Mouse (Mus musculus) layer of hippocampus, postnatal 10 days (tissue): ENCODE data around the gene Tulp1. TPM values are rescaled to one million over a fixed set of nuclear protein-coding genes. Genes with fewer than 3 reads are reported as not detected.

Experiments used
- DNase-seq, 2 experiments: peaks; one replicate each; pipeline ENCODE4 v3.0.0; 2021; ENCODE audit warnings: low spot score in 2 of 2
- total RNA-seq, 2 experiments: library from RNA; stranded (reverse); gene quantifications; 2 replicates each; pipeline ENCODE4 v1.2.3; 2021

Tulp1 gene
- total RNA-seq, 2 experiments from 2014 or later = 0.41 TPM; not detected in 1

DNA sequence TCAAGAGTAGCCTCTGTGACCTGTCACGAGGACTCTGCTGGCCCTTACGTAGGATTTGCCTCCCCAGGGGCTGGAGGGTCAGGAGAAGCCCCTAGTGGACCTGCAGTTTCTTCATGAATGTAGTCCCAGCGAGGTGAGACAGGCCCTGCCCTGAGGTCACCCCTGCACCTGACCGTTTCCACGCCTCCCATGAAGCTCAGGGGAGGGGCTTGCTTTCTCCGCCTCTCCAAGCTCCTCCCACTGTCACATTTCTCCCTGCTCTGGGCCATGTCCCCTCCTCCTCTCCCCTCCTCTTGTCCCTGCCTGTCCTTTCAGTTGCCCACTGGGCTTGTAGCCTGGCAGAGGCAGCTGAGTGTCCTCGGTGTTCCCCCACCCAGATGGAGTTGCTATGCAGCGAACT is 47.9 kb downstream of the Tulp1 start:
- no peak for DNase-seq

DNA sequence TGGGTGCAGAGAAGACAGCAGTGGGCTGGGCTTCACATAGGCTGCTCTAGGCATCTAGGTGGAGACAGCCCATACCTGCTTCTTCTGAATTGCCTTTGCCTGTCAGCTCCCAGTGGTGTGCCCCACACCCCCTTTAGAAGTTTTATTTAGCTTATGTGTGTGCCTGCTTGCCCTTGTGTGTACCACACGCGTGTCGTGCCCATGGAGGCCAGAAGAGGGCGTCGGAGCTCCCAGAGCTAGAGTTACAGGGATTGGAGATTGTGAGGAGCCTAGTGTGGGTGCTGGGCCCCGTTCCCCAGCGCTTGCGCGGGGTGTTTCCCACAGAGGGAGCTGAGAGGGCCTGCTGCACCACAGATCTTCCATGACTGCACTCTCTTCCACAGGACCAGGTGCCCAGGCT is 48.5 kb downstream of the Tulp1 start:
- no peak for DNase-seq

DNA sequence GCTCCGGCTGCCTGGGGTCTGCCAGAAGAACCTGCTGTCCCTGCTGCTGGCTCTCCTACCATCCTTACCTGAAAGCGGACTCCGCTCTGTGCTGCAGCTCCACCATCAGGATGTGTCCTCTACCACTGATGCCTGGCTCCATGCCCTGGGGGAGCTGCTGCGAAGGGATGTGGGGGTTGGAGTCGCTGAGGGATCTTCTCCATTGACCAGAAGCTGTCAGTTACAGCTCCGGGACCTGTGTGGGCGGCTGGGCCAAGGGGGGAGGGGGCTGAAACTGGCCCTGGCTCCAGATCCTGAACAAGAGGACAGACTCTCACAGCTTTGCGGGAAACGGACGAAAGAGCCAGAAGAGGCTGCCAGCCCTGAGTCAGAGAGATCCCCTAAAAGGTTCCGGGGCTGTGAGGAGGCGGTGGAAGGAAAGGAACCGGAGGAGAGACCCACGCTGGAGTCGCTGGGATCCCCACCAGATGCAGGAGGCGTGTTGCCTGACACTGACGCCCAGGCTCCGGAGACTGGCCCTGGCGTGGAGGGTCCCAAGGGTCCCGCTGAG is 49.3 kb downstream of the Tulp1 start:
- no peak for DNase-seq

DNA sequence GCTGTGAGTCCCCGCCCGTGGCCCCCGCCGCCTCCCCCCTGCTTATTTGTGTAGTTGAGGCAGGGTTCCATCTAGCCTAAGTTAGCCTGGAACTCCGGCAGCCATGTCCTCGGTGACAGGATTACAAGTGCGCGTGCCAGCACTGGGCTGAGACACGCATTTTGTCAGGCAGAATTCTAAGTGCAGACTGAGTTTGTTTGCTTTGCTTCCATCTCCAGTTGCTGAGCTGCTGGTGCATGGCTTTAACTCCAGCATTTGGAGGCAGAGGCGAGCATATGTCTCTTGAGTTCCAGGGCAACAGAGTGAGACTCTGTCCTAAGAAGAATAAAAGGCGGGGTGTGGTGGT is 51.2 kb downstream of the Tulp1 start:
- DNase-seq = no peak

DNA sequence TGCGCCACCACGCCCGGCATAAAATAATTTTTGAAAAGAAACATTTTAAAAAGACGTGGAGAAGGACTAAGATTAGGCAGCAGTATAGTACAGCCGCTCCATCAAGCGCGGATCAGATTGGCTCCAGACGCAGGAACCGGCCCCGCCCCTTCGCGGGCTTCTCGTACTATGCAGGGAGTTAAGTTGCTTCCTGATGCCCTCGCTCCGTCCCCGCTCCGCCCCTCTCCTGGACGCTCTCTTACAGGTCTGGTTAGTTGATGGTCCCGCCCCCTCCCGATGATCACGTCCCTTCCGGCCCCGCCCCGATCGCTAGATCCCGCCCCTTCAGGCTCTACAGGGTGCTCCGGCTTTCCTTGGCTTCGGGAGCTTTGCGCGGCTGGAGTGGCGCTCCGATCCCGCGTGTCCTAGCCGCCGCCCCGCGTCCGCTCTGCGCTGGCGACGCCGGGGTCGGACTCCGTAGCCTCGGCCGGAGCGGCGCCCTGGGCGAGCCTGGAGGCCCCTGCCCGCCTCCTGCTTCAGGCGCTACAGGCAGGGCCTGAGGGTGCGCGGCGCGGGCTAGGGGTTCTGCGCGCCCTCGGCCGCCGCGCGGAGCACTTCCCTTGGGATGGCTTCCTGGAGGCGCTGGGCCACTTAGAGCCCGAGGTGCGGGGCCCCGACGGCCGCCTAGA is 51.7 kb downstream of the Tulp1 start, which contains the start of gene Fance:
Gene Fance (plus strand): TSS at position 308 of the 668 bp plus-strand sequence.
- DNase-seq = peak; percentile 83 to 92

DNA sequence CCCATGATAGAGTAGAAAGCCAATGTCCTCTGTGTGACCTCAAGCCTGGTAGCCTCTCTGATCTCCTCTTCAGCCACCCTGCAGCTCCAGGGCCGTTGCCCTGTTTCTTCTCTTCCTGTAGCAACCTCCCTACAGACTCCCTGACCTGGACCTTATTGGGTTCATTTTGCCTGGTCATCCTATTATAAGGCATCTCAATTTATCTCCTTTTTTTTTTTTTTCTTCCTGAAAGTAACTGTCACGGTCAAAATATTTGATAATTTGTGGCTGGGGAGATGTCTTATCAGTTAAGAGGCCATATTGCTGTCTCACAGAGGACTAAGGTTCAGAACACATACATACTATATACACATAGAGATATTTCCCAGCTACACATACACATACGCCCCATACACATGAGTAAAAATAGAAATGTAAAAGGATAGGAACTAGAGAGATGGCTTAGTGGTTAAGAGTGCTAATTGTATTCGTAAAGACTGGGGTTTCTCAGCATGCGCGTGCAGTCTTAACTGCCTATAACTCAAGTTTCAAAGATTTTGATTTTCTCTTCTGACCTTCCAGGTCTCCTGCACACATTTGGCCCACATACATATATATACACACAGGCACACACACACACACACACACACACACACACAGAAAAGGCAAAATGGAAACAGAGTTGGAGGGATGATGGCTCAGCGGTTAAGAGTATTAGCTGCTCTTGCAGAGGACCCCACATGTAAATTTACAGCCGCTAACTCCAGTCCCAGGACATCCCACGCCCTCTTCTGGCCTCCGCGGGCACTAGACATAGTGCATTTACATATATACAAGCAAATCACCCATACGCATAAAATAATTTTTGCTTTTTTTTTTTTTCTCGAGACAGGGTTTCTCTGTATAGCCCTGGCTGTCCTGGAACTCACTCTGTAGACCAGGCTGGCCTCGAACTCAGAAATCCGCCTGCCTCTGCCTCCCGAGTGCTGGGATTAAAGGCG is 52.5 kb downstream of the Tulp1 start:
- DNase-seq = no peak

DNA sequence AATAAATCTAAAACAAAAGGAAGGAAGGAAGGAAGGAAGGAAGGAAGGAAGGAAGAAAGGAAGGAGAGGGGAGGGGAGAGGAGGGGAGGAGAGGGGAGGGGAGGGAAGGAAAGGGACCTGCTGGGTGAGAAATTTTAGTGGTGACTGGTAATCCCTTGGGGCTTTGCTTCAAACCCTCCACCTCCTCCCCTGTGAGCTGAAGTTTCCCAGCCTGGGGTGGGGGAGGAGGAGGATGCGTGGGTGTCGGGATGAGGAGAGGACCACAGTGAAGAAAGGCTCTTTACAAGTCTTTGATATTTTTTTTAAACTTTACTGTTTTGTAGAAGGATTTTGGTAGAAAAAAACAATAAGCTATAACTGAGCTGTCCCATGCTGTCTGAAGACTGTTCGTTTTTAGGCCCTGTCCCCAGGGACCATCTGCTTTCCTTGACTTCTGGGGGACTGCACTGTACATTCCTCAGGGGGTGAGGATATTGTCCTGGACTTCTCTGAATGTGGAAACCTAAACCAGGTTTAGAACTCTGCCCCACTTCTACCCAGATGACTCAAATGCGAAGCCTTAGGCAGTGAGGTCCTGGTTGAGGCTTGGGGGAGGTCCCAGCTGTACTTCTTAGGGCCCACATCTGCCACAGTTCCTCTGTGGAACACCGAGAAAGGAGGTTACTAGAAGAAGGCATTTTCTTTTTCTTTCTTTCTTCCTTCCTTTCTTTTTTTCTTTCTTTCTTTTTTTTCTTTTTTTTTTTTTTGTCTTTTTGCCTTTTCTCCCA is 53.5 kb downstream of the Tulp1 start:
- no peak for DNase-seq

DNA sequence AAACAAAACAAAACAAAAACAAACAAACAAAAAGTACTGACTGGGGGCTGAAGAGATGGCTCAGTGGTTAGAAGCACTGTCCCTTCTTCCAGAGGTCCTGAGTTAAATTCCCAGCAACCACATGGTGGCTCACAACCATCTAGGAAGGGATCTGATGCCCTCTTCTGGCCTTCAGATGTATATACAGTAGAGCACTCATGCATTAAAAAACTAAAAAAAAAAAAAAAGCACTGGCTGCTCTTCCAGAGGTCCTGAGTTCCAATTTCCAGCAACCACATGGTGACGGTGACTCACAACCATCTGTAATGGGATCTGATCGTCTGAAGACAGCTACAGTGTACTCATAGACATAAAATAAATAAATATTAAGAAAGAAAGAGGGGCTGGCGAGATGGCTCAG is 54.2 kb downstream of the Tulp1 start:
- no peak for DNase-seq

DNA sequence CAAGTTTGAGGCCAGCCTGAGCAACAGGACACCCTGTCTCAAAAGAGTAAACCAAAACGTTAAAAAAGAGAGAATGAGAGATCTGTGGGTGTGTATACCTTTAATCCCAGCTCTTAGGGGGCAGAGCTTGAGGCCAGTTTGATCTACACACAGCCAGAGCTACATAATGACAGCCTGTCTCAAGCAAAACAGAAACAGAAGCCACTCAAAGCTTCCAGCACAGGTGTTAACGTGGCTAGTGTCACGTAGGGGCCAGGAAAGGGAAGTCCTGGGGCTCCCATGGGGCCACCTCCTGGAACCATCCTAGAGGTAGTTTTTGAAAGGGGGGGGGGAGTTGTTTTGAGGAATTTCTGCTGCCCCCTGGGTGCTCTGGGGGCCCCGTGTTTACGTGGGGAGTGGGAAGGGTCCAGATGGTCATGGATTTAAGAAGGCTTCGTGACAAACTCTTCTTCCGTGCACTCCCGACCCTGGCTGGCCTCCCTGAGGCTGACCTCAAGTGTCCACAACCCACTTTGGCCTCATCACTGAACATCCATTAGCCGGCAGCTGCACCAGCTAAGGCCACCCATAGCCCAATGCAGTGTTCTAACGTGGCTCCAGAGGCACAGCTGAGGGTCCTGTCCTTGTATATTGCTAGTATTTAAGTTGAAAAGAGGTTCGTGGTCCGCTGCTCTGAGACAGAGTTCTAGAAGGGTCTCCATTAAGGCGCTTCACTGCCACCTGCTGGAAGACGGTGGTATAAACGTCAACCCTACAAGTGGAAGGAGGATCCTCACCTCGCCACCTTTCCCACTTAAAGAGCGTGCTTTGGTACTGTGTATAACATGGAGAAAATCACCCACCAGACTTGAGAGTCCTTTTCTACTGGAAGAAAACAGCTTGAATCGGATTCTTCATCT is 56.5 kb downstream of the Tulp1 start:
- DNase-seq = peak; percentile 94

DNA sequence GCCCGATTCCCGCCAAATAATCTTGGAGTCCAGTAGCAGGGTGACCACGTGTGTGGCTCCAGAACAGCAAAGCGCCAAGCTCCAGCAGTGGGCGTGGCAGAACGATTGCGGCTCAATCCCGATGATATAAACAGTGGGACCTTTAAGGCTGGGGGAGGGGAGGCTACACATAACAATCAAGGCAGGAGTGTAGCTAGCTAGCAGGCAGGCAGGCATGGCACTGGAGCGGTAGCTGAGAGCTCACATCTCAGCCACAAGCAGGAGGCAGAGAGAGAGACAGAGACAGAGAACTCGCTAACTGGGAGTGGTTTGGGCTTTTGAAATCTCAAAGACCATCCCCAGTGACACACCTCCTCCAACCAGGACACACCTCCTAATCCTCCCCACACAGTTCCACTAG is 59.9 kb downstream of the Tulp1 start:
- DNase-seq = no peak

Other genes starting within 250 kb of the Tulp1 start
- gene Scube3, start 223.1 kb downstream of the Tulp1 start, total RNA-seq = 1 to 10 TPM; 2.5 to 3.5 TPM
- 10 to 100 TPM; 76.1 to 80.4 TPM for gene Zfp523, start 188.1 kb downstream of the Tulp1 start, total RNA-seq
- 1 to 10 TPM; 6.4 to 7.1 TPM for gene Def6, start 157.4 kb downstream of the Tulp1 start, total RNA-seq
- 10 to 100 TPM; 25.8 to 29.0 TPM for gene Ppard, start 132.5 kb downstream of the Tulp1 start, total RNA-seq
- 10 to 100 TPM; 26.0 to 36.2 TPM for gene Fance, start 51.7 kb downstream of the Tulp1 start, total RNA-seq
- 100 to 1,000 TPM; 503 to 535 TPM for gene Rpl10a, start 36.8 kb downstream of the Tulp1 start, total RNA-seq
- 1 to 10 TPM; 5.6 to 6.1 TPM for gene Tead3, start 14.4 kb downstream of the Tulp1 start, total RNA-seq
- 10 to 100 TPM; 42.8 to 45.6 TPM for gene Fkbp5, start 152.3 kb upstream of the Tulp1 start, total RNA-seq
- not detected for gene Armc12, start 165.6 kb upstream of the Tulp1 start, total RNA-seq
- not detected for gene Clpsl2, start 184.2 kb upstream of the Tulp1 start, total RNA-seq
- not detected for gene Clps, start 195.5 kb upstream of the Tulp1 start, total RNA-seq
- gene Lhfpl5, start 210.4 kb upstream of the Tulp1 start, total RNA-seq = 1 to 10 TPM; 6.0 to 6.1 TPM